Mouse (Mus musculus) heart, embryonic 14.5 days (tissue): ENCODE measurements around the gene Cldnd2. TPM values are rescaled to one million over a fixed set of nuclear protein-coding genes. Genes with fewer than 3 reads are reported as not detected.

Source experiments
- ATAC-seq: fragments of 200-750 bp; cut with Nextera tagmentation; 2 replicates; pipeline ENCODE4 v1.8.0; 2017; ENCODE audit warnings: low read depth, moderate TSS enrichment; ENCODE audit not compliant: insufficient number of reproducible peaks, insufficient read depth, low FRiP score
- H3K27ac ChIP-seq, 2 experiments: fragments of 200-500 bp in 1 of 2; fragments of 300-500 bp in 1 of 2; sonication (generic) in 1 of 2; replicated peaks in 1 of 2; 2 replicates each; pipeline ENCODE4 v1.5.1; 2012 to 2014; ENCODE audit warnings: low read depth in 2 of 2, low read length in 2 of 2, control low read depth in 1 of 2, mild to moderate bottlenecking in 1 of 2, mixed read lengths in 1 of 2; ENCODE audit not compliant: control insufficient read depth in 1 of 2, insufficient read depth in 1 of 2
- H3K27me3 ChIP-seq: fragments of 300-500 bp; sonication (generic); 2 replicates; pipeline ENCODE4 v1.6.1; 2014; ENCODE audit warnings: mild to moderate bottlenecking, low read length, control low read depth; ENCODE audit not compliant: control insufficient read depth, insufficient read depth
- H3K36me3 ChIP-seq: fragments of 300-500 bp; sonication (generic); 2 replicates; pipeline ENCODE4 v1.6.1; 2014; ENCODE audit warnings: mild to moderate bottlenecking, control low read depth, low read length, mixed read lengths; ENCODE audit not compliant: control insufficient read depth, insufficient read depth
- H3K4me1 ChIP-seq, 2 experiments: fragments of 200-500 bp in 1 of 2; fragments of 300-500 bp in 1 of 2; sonication (generic) in 1 of 2; 2 replicates each; pipeline ENCODE4 v1.6.1; 2012 to 2014; ENCODE audit warnings: low read length in 2 of 2, control low read depth in 1 of 2, mixed read lengths in 1 of 2; ENCODE audit not compliant: control insufficient read depth in 2 of 2, insufficient read depth in 2 of 2
- H3K4me2 ChIP-seq: fragments of 300-500 bp; sonication (generic); 2 replicates; pipeline ENCODE4 v1.6.1; 2014; ENCODE audit warnings: mild to moderate bottlenecking, low read length
- H3K4me3 ChIP-seq, 2 experiments: fragments of 200-500 bp in 1 of 2; fragments of 300-500 bp in 1 of 2; sonication (generic) in 1 of 2; 2 replicates each; pipeline ENCODE4 v1.5.1; 2012 to 2014; ENCODE audit warnings: low read length in 2 of 2, mild to moderate bottlenecking in 2 of 2, control low read depth in 1 of 2, low read depth in 1 of 2, moderate library complexity in 1 of 2; ENCODE audit not compliant: control insufficient read depth in 1 of 2, insufficient read depth in 1 of 2
- H3K9ac ChIP-seq: fragments of 300-500 bp; sonication (generic); 2 replicates; pipeline ENCODE4 v1.6.1; 2014; ENCODE audit warnings: mild to moderate bottlenecking, low read length
- H3K9me3 ChIP-seq: fragments of 300-500 bp; sonication (generic); 2 replicates; pipeline ENCODE4 v1.6.1; 2016; ENCODE audit warnings: low read length, control low read depth; ENCODE audit not compliant: control insufficient read depth
- WGBS: fragments of 180-500 bp; shearing (Covaris S2); extraction: QIAGEN DNeasy Blood & Tissue Kit; methylation state at CpG from one replicate; pipeline ENCODE4 v1.1.7; 2014; 5-methylcytosine and 5-hydroxymethylcytosine counted together
- polyA plus RNA-seq: library from polyadenylated mRNA; unstranded; fragments of >200 nt; fragmentation: Nextera tagmentation; extraction: Ambion mirVana; gene quantifications from 2 replicates; pipeline ENCODE4 v1.2.1, GENCODE M21; 2014

The Cldnd2 gene
- polyA plus RNA-seq, 1 experiment from 2014 or later = not detected

- H3K4me1 ChIP-seq = no peaks in the 10 kb centered on the region
- no peak for ATAC-seq
- no peak overlapping the region for H3K4me3 ChIP-seq
- 91% methylated on average over 5 of the region's 5 CpGs for WGBS
- H3K27me3 ChIP-seq = no peaks in the 10 kb centered on the region
- H3K27ac ChIP-seq = no peak overlapping the region
- H3K4me2 ChIP-seq = no peak overlapping the region
- no peaks in the 10 kb centered on the region for H3K36me3 ChIP-seq
- no peak overlapping the region for H3K9ac ChIP-seq
- H3K9me3 ChIP-seq = no peaks in the 10 kb centered on the region
Measured at GRCm38 (mm10) chr7:43434676-43435075, 5.9 kb upstream of the Cldnd2 start.

- H3K27ac ChIP-seq = no peak within 1 kb of the TSS
- WGBS = 68% methylated on average over 10 of the region's 10 CpGs
- H3K4me2 ChIP-seq = no peak within 1 kb of the TSS
- H3K9ac ChIP-seq = no peak within 1 kb of the TSS
- H3K4me3 ChIP-seq = no peak within 1 kb of the TSS
- no peaks in the 10 kb centered on the region for H3K27me3 ChIP-seq
- H3K9me3 ChIP-seq = no peaks in the 10 kb centered on the region
- H3K36me3 ChIP-seq = no peaks in the 10 kb centered on the region
- no peaks in the 10 kb centered on the region for H3K4me1 ChIP-seq
- no peak for ATAC-seq
Measured at GRCm38 (mm10) chr7:43436341-43437255, 4.0 kb upstream of the Cldnd2 start, which contains the start of gene Nkg7. Gene Nkg7, plus strand, starts transcription at chr7:43437073.

GRCm38 (mm10) chr7:43438611-43439010, 2.0 kb upstream of the Cldnd2 start:
- no peaks in the 10 kb centered on the region for H3K27me3 ChIP-seq
- ATAC-seq = no peak
- no peak overlapping the region for H3K27ac ChIP-seq
- H3K4me3 ChIP-seq = no peak overlapping the region
- no peak overlapping the region for H3K9ac ChIP-seq
- peaks cover 6 to 9% of the 10 kb centered on the region in 2 experiments; a peak in 3 of 4 replicates for H3K4me1 ChIP-seq
- no peaks in the 10 kb centered on the region for H3K9me3 ChIP-seq
- H3K36me3 ChIP-seq = no peaks in the 10 kb centered on the region
- H3K4me2 ChIP-seq = no peak overlapping the region
- WGBS = 72% methylated on average over 4 of the region's 4 CpGs

DNA sequence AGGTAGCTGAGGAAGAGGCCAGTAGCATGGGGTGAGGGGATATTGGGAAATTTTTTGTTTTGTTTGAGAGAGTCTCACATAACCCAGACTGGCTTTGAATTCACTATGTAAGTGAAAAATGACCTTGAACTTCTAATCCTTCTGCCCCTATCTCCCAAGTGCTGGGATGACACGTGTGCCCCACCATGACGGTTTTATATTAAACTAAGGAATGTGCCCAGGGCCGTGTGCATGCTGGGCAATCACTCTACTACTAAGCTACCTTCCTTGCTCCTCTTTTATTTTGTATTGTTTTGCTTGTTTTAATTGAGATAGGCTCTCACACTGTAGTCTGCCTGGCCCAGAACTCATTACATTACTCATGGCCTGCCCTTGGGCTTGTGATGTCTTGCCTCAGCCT, 489 bp downstream of the Cldnd2 start:
- no peaks in the 10 kb centered on the region for H3K9me3 ChIP-seq
- no peaks in the 10 kb centered on the region for H3K27me3 ChIP-seq
- 79% methylated on average over 3 of the region's 3 CpGs for WGBS
- H3K4me2 ChIP-seq = no peak overlapping the region
- ATAC-seq = no peak
- H3K4me1 ChIP-seq = peaks cover 16 to 18% of the 10 kb centered on the region in 2 experiments
- no peak overlapping the region for H3K27ac ChIP-seq
- H3K9ac ChIP-seq = no peak overlapping the region
- no peaks in the 10 kb centered on the region for H3K36me3 ChIP-seq
- H3K4me3 ChIP-seq = no peak overlapping the region

- H3K9me3 ChIP-seq = no peaks in the 10 kb centered on the region
- peaks cover 18 to 20% of the 10 kb centered on the region in 2 experiments for H3K4me1 ChIP-seq
- 29% methylated on average over 9 of the region's 9 CpGs for WGBS
- H3K4me3 ChIP-seq = peak overlapping the region; percentile 60 to 69
- H3K36me3 ChIP-seq = no peaks in the 10 kb centered on the region
- H3K9ac ChIP-seq = peak overlapping the region; percentile 79
- H3K27me3 ChIP-seq = no peaks in the 10 kb centered on the region
- H3K27ac ChIP-seq = peak overlapping the region; percentile 98 to 100
- H3K4me2 ChIP-seq = peak overlapping the region; percentile 93
- ATAC-seq = no peak
Measured at GRCm38 (mm10) chr7:43442684-43443083, 2.1 kb downstream of the Cldnd2 start.

GRCm38 (mm10) chr7:43443126-43443916, 2.7 kb downstream of the Cldnd2 start:
- peak overlapping the region; percentile 60 to 69 for H3K4me3 ChIP-seq
- no peaks in the 10 kb centered on the region for H3K36me3 ChIP-seq
- peak; percentile 88 for ATAC-seq
- H3K27me3 ChIP-seq = no peaks in the 10 kb centered on the region
- peak overlapping the region; percentile 93 for H3K4me2 ChIP-seq
- H3K9me3 ChIP-seq = no peaks in the 10 kb centered on the region
- peak overlapping the region; percentile 79 for H3K9ac ChIP-seq
- peak overlapping the region; percentile 98 to 100 for H3K27ac ChIP-seq
- peaks cover 19 to 27% of the 10 kb centered on the region in 2 experiments for H3K4me1 ChIP-seq
- WGBS = 1% methylated on average over 36 of the region's 36 CpGs

GRCm38 (mm10) chr7:43443917-43444293, 3.3 kb downstream of the Cldnd2 start, which contains the start of the genes Etfb and Gm45233:
Gene Etfb, plus strand, starts transcription at chr7:43444083.
Gene Gm45233, plus strand, starts transcription at chr7:43444128.
- Histone ChIP-seq H3K36me3 (no peaks in the 10 kb centered on the region), H3K4me1 (peaks cover 23 to 32% of the 10 kb centered on the region in 2 experiments), H3K4me3 (peak within 1 kb of the TSS; percentile 60 to 69), H3K27ac (peak within 1 kb of the TSS; percentile 98 to 100), H3K4me2 (peak within 1 kb of the TSS; percentile 93), H3K9me3 (no peaks in the 10 kb centered on the region), H3K9ac (peak within 1 kb of the TSS; percentile 79), H3K27me3 (no peaks in the 10 kb centered on the region)
- WGBS = 0% methylated on average over 27 of the region's 27 CpGs
- ATAC-seq = peak; percentile 96
